Mouse (Mus musculus) cerebellum, adult 9-11 months (tissue): Measurements from ENCODE around the gene Gm7945.
"Not testable (repeated sequence)": the region's sequence is repeated elsewhere in the genome, so short reads cannot be mapped to it uniquely, and the experiment has no call there.

ENCODE experiments used
- DNase-seq: peaks from one replicate; pipeline ENCODE4 v3.0.0; 2022

Gm7945 gene

DNA sequence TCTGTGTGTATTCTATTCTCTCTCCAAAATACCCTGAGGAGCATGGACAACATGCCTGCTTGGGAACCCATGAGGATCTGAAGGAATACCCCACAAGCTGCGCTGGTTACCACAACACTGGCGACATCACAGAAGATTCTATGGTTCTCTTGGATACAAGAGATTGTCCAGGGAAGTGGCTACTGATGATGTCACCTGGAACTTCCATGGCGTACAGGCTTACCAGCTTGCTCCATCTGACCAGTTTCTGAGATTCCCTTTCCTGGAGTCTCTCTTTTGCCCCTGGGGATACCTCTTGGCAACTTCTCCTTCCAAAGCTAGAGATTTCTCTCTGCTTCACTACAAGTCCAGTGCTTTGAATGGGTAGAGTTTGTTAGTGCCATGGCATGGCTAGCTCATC, at the start of gene Gm7945:
Gm7945 (minus strand) TSS at position 101 of the 400 bp plus-strand sequence.
- not testable (repeated sequence) for DNase-seq

GRCm38 (mm10) chr14:41425393-41426075, 39.4 kb upstream of the Gm7945 start:
- not testable (repeated sequence) for DNase-seq

DNA sequence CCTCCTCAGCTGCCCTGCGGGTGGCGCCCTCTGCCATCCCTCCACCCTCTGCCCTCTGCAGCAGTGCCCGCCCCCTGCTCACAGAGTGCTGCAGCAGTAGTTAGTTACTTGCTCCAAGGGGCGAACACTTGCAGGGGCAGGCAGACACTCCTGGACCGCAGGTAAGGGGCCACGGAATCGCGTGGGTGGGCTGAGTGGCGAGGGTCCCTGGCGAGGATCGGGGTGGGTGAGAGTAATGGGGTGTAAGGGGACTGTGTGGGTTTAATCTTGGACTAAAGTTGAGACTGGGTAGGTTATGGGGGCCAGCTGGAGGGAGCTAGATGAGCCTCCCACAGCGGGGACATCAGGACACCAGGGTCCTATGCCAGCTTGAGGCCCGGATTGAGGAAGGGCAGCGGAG, 38.5 kb upstream of the Gm7945 start:
- not testable (repeated sequence) for DNase-seq

DNA sequence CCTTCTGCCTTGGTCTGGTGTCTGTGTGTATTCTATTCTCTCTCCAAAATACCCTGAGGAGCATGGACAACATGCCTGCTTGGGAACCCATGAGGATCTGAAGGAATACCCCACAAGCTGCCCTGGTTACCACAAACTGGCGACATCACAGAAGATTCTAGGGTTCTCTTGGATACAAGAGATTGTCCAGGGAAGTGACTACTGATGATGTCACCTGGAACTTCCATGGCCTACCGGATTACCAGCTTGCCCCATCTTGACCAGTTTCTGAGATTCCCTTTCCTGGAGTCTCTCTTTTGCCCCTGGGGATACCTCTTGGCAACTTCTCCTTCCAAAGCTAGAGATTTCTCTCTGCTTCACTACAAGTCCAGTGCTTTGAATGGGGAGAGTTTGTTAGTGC, 22.0 kb upstream of the Gm7945 start, which contains the start of gene Gm6482:
Gm6482 (minus strand) TSS at position 101 of the 400 bp plus-strand sequence.
- DNase-seq, result not testable (repeated sequence)

- not testable (repeated sequence) for DNase-seq
Observed at GRCm38 (mm10) chr14:41348309-41348708, 37.9 kb downstream of the Gm7945 start, which contains the start of gene Gm5798. Gm5798 (plus strand) TSS chr14:41348609.
